28 mouse cellular contexts compared by ENCODE assay signal in the genomic region with DNA sequence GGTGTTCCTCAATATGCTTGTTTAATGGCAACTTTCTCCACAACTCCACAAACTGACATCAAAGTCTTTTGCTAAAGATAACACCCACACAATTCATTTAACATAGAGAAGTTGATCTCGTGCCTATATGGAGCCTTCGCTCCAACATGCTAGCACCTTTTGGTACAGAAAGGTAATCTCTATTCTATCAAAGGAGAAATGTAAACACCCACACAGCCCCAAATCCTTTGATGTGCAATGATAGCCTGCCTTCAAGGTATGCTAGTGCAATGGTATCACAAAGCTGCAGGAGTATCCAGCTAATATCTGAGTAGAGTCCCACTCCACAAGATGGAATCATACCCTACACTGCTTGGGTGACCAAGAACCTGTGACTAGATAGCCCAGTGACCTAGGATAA. TPM values are rescaled to one million over a fixed set of nuclear protein-coding genes. Genes with fewer than 3 reads are reported as not detected.
DNase-seq lines count a peak whose midpoint lies in the region; ATAC-seq lines count a peak whose summit lies in the region.
"Had no signal": no experiment of that assay in that cellular context is flagged by ENCODE, and none has a peak within 500 bp of the region (broad histone marks: within the 10 kb centered on the region; RNA-seq: fewer than 3 reads in every experiment).

No protein-coding gene starts in this region.

- WGBS in heart, embryonic 11.5 days (ENCODE audit: insufficient replicate concordance) = 63% methylated on average over 2 of the region's 2 CpGs

- no peaks in the 10 kb centered on the region; the same call in 1 of the 2 replicates for H3K4me1 ChIP-seq in heart, embryonic 11.5 days (ENCODE audit: control insufficient read depth, insufficient read depth, low read length)

- H3K9ac ChIP-seq in heart, embryonic 11.5 days (ENCODE audit: low read depth, low read length) = no peak overlapping the region
- H3K9ac ChIP-seq: embryonic facial prominence, embryonic 12.5 days; forebrain, embryonic 12.5 days had no signal

- no peak overlapping the region for H3K27ac ChIP-seq in heart, embryonic 11.5 days (ENCODE audit: low read depth, low read length)
- H3K27ac ChIP-seq: embryonic facial prominence, embryonic 10.5 days; embryonic facial prominence, embryonic 12.5 days; forebrain, embryonic 10.5 days; forebrain, embryonic 12.5 days had no signal

- H3K27me3 ChIP-seq in heart, embryonic 11.5 days (ENCODE audit: control insufficient read depth, insufficient read depth, low read length) = peaks cover 2% of the 10 kb centered on the region; the same call in 1 of the 2 replicates
- H3K27me3 ChIP-seq: CH12.LX; forebrain, embryonic 12.5 days had no signal

- DNase-seq in CD4-positive helper T cell, adult 2 months (ENCODE audit: low read depth, low spot score) = peak; percentile 58
- peak; percentile 38 for DNase-seq in CD4-positive, CD25-positive, alpha-beta regulatory T cell, adult 2 months (ENCODE audit: low read depth, low spot score)
- DNase-seq in T-cell, adult 2 months (ENCODE audit: low spot score) = no peak
- DNase-seq in lung, postnatal 14 days = no peak
- no peak for DNase-seq in adrenal gland, postnatal 4 days (ENCODE audit: low spot score in 2 of 2)
- DNase-seq: adrenal gland, adult 8-10 months; adrenal gland, postnatal 14 days; adrenal gland, postnatal 36 days; cerebellum, adult 11-12 months; cerebellum, adult 2 months; cerebellum, adult 9-10 months; cerebellum, postnatal 10 days; cerebellum, postnatal 25 days had no signal

- H3K9me3 ChIP-seq in heart, embryonic 11.5 days (replicated peaks; ENCODE audit: control insufficient read depth, low read length) = no peaks in the 10 kb centered on the region
- H3K9me3 ChIP-seq: embryonic facial prominence, embryonic 10.5 days; embryonic facial prominence, embryonic 12.5 days; forebrain, embryonic 10.5 days; forebrain, embryonic 12.5 days; G1E had no signal

- no peak overlapping the region for H3K4me3 ChIP-seq in heart, embryonic 11.5 days (ENCODE audit: low read depth, low read length)
- H3K4me3 ChIP-seq: embryonic facial prominence, embryonic 10.5 days; embryonic facial prominence, embryonic 12.5 days; erythroblast, embryonic 14.5 days; forebrain, embryonic 10.5 days; forebrain, embryonic 12.5 days had no signal

- H3K36me3 ChIP-seq in heart, embryonic 11.5 days (ENCODE audit: control insufficient read depth, insufficient read depth, low read length) = no peaks in the 10 kb centered on the region
- H3K36me3 ChIP-seq: embryonic facial prominence, embryonic 10.5 days; embryonic facial prominence, embryonic 12.5 days; forebrain, embryonic 10.5 days; forebrain, embryonic 12.5 days; G1E had no signal

- no peak overlapping the region for H3K4me2 ChIP-seq in heart, embryonic 11.5 days
- H3K4me2 ChIP-seq: embryonic facial prominence, embryonic 12.5 days; forebrain, embryonic 12.5 days had no signal

- peak; percentile 65 for ATAC-seq in activated CD4-positive, CD25-positive, alpha-beta regulatory T cell, adult 4 months
- peak; percentile 63 for ATAC-seq in inflammation-experienced regulatory T-cells, adult 6 months
- ATAC-seq in heart, embryonic 11.5 days (replicated peaks; ENCODE audit: insufficient number of reproducible peaks, low FRiP score, low TSS enrichment) = no peak
- ATAC-seq: forebrain, embryonic 14.5 days; forebrain, embryonic 16.5 days; Patski had no signal

RNA-seq across cellular contexts. Expression of a gene that starts 26.4 kb away (rescaled TPM):
- polyA plus RNA-seq in activated CD4-positive, CD25-positive, alpha-beta regulatory T cell, adult 4 months (2017; shearing (Covaris generic)) = 100 to 1,000 TPM; 131 to 161 TPM
- polyA plus RNA-seq in inflammation-experienced regulatory T-cells, adult 6 months (2017; shearing (Covaris generic)) = 100 to 1,000 TPM in 1 of 3 experiments, 10 to 100 TPM in 2; 64.3 to 111 (median 96.4) TPM
- 0.04 TPM in 1 of 2 replicates, not detected in the other for polyA plus RNA-seq in heart, embryonic 11.5 days (2014; fragmentation: Nextera tagmentation; extraction: Ambion mirVana)
- total RNA-seq in adrenal gland, postnatal 4 days (2021) = not detected
- total RNA-seq: adrenal gland, adult 18-20 months; adrenal gland, postnatal 14 days; adrenal gland, postnatal 36 days; CH12.LX had no signal
- polyA plus RNA-seq: C2C12; embryonic facial prominence, embryonic 10.5 days; embryonic facial prominence, embryonic 12.5 days; erythroblast, embryonic 14.5 days; forebrain, embryonic 10.5 days; forebrain, embryonic 14.5 days; forebrain, embryonic 16.5 days; G1E; Patski had no signal

Comparison
In these comparisons a context has a peak if more than half of its experiments do, and no peak if none do; other contexts are left out.
1. DNase-seq: peak in CD4-positive helper T cell, adult 2 months (single experiment) and CD4-positive, CD25-positive, alpha-beta regulatory T cell, adult 2 months (single experiment); none in T-cell, adult 2 months (single experiment), lung, postnatal 14 days (single experiment) and adrenal gland, postnatal 4 days (0 of 2).
2. RNA of a gene that starts 26.4 kb away (polyA plus RNA-seq): 131 to 161 TPM in activated CD4-positive, CD25-positive, alpha-beta regulatory T cell, adult 4 months and 64.3 to 111 TPM in inflammation-experienced regulatory T-cells, adult 6 months; 0.04 TPM in heart, embryonic 11.5 days; every median in the first group is over 10 times any median in the second.